Mouse (Mus musculus) embryo, embryonic 11.5 days (tissue): Measurements from ENCODE around the gene Otud3.
"Not testable (repeated sequence)": the region's sequence is repeated elsewhere in the genome, so short reads cannot be mapped to it uniquely, and the experiment has no call there.

ENCODE experiments used
- DNase-seq: peaks from one replicate; pipeline ENCODE4 v3.0.0-alpha.2; 2012; ENCODE audit warnings: low read depth, low spot score

Gene Otud3

GRCm38 (mm10) chr4:138892655-138893054 is 21.1 kb downstream of the Otud3 start:
- DNase-seq, result no peak

GRCm38 (mm10) chr4:138889635-138890034 is 24.1 kb downstream of the Otud3 start:
- DNase-seq, result no peak

GRCm38 (mm10) chr4:138889165-138889564 is 24.6 kb downstream of the Otud3 start:
- DNase-seq, result no peak

GRCm38 (mm10) chr4:138884261-138884660 is 29.5 kb downstream of the Otud3 start:
- peak; percentile 67 for DNase-seq

- no peak for DNase-seq
These were observed 31.6 kb downstream of the Otud3 start for GRCm38 (mm10) chr4:138882179-138882578.

- no peak for DNase-seq
These were observed 32.7 kb downstream of the Otud3 start for GRCm38 (mm10) chr4:138880811-138881584.

GRCm38 (mm10) chr4:138879808-138880207 is 33.9 kb downstream of the Otud3 start:
- no peak for DNase-seq

GRCm38 (mm10) chr4:138878783-138879182 is 35.0 kb downstream of the Otud3 start:
- no peak for DNase-seq

GRCm38 (mm10) chr4:138877731-138878130 is 36.0 kb downstream of the Otud3 start, which contains the start of gene Pla2g2e:
Gene Pla2g2e (plus strand): TSS chr4:138877942.
- no peak for DNase-seq

GRCm38 (mm10) chr4:138875986-138876385 is 37.8 kb downstream of the Otud3 start:
- no peak for DNase-seq

- DNase-seq, result not testable (repeated sequence)
These were observed 38.5 kb downstream of the Otud3 start for GRCm38 (mm10) chr4:138875275-138875674.

- no peak for DNase-seq
These were observed 39.9 kb downstream of the Otud3 start, which contains the start of gene Gm13030 for GRCm38 (mm10) chr4:138873864-138874263. Gene Gm13030 (minus strand): TSS chr4:138873964.

- no peak for DNase-seq
These were observed 45.1 kb downstream of the Otud3 start for GRCm38 (mm10) chr4:138868666-138869065.

- peak; percentile 67 for DNase-seq
These were observed 47.3 kb downstream of the Otud3 start for GRCm38 (mm10) chr4:138866413-138866812.

GRCm38 (mm10) chr4:138865991-138866390 is 47.8 kb downstream of the Otud3 start:
- DNase-seq, result no peak

- DNase-seq, result no peak
These were observed 48.7 kb downstream of the Otud3 start for GRCm38 (mm10) chr4:138865092-138865491.

- DNase-seq, result no peak
These were observed 50.3 kb downstream of the Otud3 start, which contains the start of gene Pla2g5 for GRCm38 (mm10) chr4:138863344-138863998. Gene Pla2g5 (minus strand): TSS chr4:138863482.

GRCm38 (mm10) chr4:138859728-138860127 is 54.0 kb downstream of the Otud3 start:
- DNase-seq, result peak; percentile 76

- DNase-seq, result peak; percentile 48
These were observed 54.5 kb downstream of the Otud3 start for GRCm38 (mm10) chr4:138859245-138859644.

- DNase-seq, result no peak
These were observed 55.3 kb downstream of the Otud3 start for GRCm38 (mm10) chr4:138858446-138858845.

GRCm38 (mm10) chr4:138857576-138857975 is 56.2 kb downstream of the Otud3 start:
- DNase-seq, result no peak

GRCm38 (mm10) chr4:138856491-138856890 is 57.3 kb downstream of the Otud3 start:
- peak; percentile 68 for DNase-seq
